Comparison of ENCODE assay signal across 8 mouse cellular contexts in genomic region chr1:86472197-86472952, GRCm38 (mm10). TPM values are rescaled to one million over a fixed set of nuclear protein-coding genes. Genes with fewer than 3 reads are reported as not detected.
DNase-seq lines count a peak whose midpoint lies in the region; ATAC-seq and TF ChIP-seq lines count a peak whose summit lies in the region.

No protein-coding gene starts in this region.

- no peak for TF ChIP-seq POLR2A in ES-Bruce4 (IDR thresholded peaks at IDR 0.05; ENCODE audit: insufficient read depth, low read length)
- peak; percentile 60; the same call in 1 of the 2 replicates for TF ChIP-seq POLR2A in embryonic fibroblast, embryonic 13.5 days (IDR thresholded peaks at IDR 0.05; ENCODE audit: low read depth, low read length)

- no peak for TF ChIP-seq CTCF in ES-Bruce4 (IDR thresholded peaks at IDR 0.05; ENCODE audit: low read depth, low read length)
- no peak for TF ChIP-seq CTCF in embryonic fibroblast, embryonic 13.5 days (IDR thresholded peaks at IDR 0.05; ENCODE audit: borderline replicate concordance, insufficient read depth, low read length)

- no peaks in the 10 kb centered on the region for H3K9me3 ChIP-seq in ES-Bruce4 (replicated peaks; ENCODE audit: control insufficient read depth, insufficient read depth, low read length, poor library complexity, severe bottlenecking)
- 0 out of 2 replicates have a peak, but pooled peaks cover 1% of the 10 kb centered on the region for H3K9me3 ChIP-seq in heart, embryonic 13.5 days
- H3K9me3 ChIP-seq in kidney, embryonic 16.5 days (ENCODE audit: low read length): no peaks in the 10 kb centered on the region

- H3K4me2 ChIP-seq in heart, embryonic 13.5 days: peak overlapping the region; percentile 59
- peak overlapping the region; percentile 48 for H3K4me2 ChIP-seq in kidney, embryonic 16.5 days (replicated peaks; ENCODE audit: low read depth, low read length)

- no peaks in the 10 kb centered on the region for H3K36me3 ChIP-seq in ES-Bruce4 (ENCODE audit: control insufficient read depth, insufficient read depth, low read length, poor library complexity, severe bottlenecking)
- H3K36me3 ChIP-seq in heart, embryonic 13.5 days: no peaks in the 10 kb centered on the region
- no peaks in the 10 kb centered on the region for H3K36me3 ChIP-seq in kidney, embryonic 16.5 days (ENCODE audit: insufficient read depth, low read length)

- peak overlapping the region; percentile 56 for H3K4me3 ChIP-seq in ES-Bruce4 (ENCODE audit: low read depth, low read length)
- H3K4me3 ChIP-seq in embryonic fibroblast, embryonic 13.5 days (ENCODE audit: insufficient read depth, low read length): no peak overlapping the region
- H3K4me3 ChIP-seq in heart, embryonic 13.5 days: peak overlapping the region; percentile 24
- H3K4me3 ChIP-seq in kidney, embryonic 16.5 days (ENCODE audit: low read length): peak overlapping the region; percentile 26

- no peaks in the 10 kb centered on the region for H3K27me3 ChIP-seq in ES-Bruce4 (ENCODE audit: control insufficient read depth, insufficient read depth, low read length, poor library complexity, severe bottlenecking)
- H3K27me3 ChIP-seq in heart, embryonic 13.5 days (replicated peaks): no peaks in the 10 kb centered on the region
- H3K27me3 ChIP-seq in kidney, embryonic 16.5 days (ENCODE audit: insufficient read depth, low read length): no peaks in the 10 kb centered on the region

- H3K4me1 ChIP-seq in ES-Bruce4 (ENCODE audit: control insufficient read depth, insufficient read depth, low read length): peaks cover 4% of the 10 kb centered on the region
- H3K4me1 ChIP-seq in embryonic fibroblast, embryonic 13.5 days (ENCODE audit: control insufficient read depth, insufficient read depth, low read length): peaks cover 2% of the 10 kb centered on the region; the same call in 1 of the 2 replicates
- H3K4me1 ChIP-seq in heart, embryonic 13.5 days: peaks cover 48% of the 10 kb centered on the region
- peaks cover 26% of the 10 kb centered on the region for H3K4me1 ChIP-seq in kidney, embryonic 16.5 days (ENCODE audit: insufficient read depth, low read length)

- H3K9ac ChIP-seq in ES-Bruce4 (ENCODE audit: low read depth, poor library complexity, severe bottlenecking): peak overlapping the region; percentile 83
- H3K9ac ChIP-seq in heart, embryonic 13.5 days: peak overlapping the region; percentile 78
- H3K9ac ChIP-seq in kidney, embryonic 16.5 days (replicated peaks; ENCODE audit: low read length): peak overlapping the region; percentile 61

- WGBS in heart, embryonic 13.5 days: 4% methylated on average over 31 of the region's 31 CpGs
- 6% methylated on average over 30 of the region's 31 CpGs for WGBS in kidney, embryonic 16.5 days

- peak overlapping the region; percentile 96 for H3K27ac ChIP-seq in ES-Bruce4 (ENCODE audit: insufficient read depth, low read length)
- H3K27ac ChIP-seq in embryonic fibroblast, embryonic 13.5 days (ENCODE audit: insufficient read depth, low read length): peak overlapping the region; percentile 89
- H3K27ac ChIP-seq in heart, embryonic 13.5 days (replicated peaks): peak overlapping the region; percentile 99
- peak overlapping the region; percentile 94 for H3K27ac ChIP-seq in kidney, embryonic 16.5 days (ENCODE audit: low read length)

- DNase-seq in adrenal gland, postnatal 36 days: peak; percentile 85 to 87
- peak; percentile 89 for DNase-seq in lung, postnatal 25 days (ENCODE audit: low spot score)
- DNase-seq in right cerebral cortex, adult 2 months (ENCODE audit: low spot score in 2 of 2): peak; percentile 23 to 41

- peak; percentile 47 for ATAC-seq in heart, embryonic 13.5 days (ENCODE audit: extremely low read depth, insufficient number of reproducible peaks, low FRiP score, low TSS enrichment)
- ATAC-seq in kidney, embryonic 16.5 days (ENCODE audit: low FRiP score, low TSS enrichment): peak; percentile 88
- ATAC-seq in CD4-positive, CD25-positive, alpha-beta regulatory T cell, adult 4 months: no peak

- TF ChIP-seq EP300 in ES-Bruce4 (IDR thresholded peaks at IDR 0.05; ENCODE audit: insufficient read depth, low read depth, low read length): peak; percentile 68; the same call in 1 of the 2 replicates

RNA-seq across cellular contexts. Expression of gene Tex44, which starts 46.2 kb away (rescaled TPM):
- not detected in 2 replicates for polyA plus RNA-seq in ES-Bruce4 (2011; ENCODE audit: insufficient read depth, insufficient read length, low read depth, missing spikeins)
- not detected for total RNA-seq in adrenal gland, postnatal 36 days (2021)
- polyA plus RNA-seq in embryonic fibroblast, embryonic 13.5 days (2011; ENCODE audit: insufficient read length, low read depth, missing spikeins): not detected in 2 replicates
- not detected in 2 replicates for polyA plus RNA-seq in heart, embryonic 13.5 days (2015; fragmentation: Nextera tagmentation; extraction: Ambion mirVana)
- polyA plus RNA-seq in kidney, embryonic 16.5 days (2015; fragmentation: Nextera tagmentation; extraction: Ambion mirVana): not detected in 2 replicates
- not detected for polyA plus RNA-seq in CD4-positive, CD25-positive, alpha-beta regulatory T cell, adult 4 months (2017; shearing (Covaris generic))

RNA-seq across cellular contexts. Expression of gene Nmur1, which starts 46.3 kb away (rescaled TPM):
- not detected in 2 replicates for polyA plus RNA-seq in ES-Bruce4 (2011; ENCODE audit: insufficient read depth, insufficient read length, low read depth, missing spikeins)
- not detected for total RNA-seq in adrenal gland, postnatal 36 days (2021)
- polyA plus RNA-seq in embryonic fibroblast, embryonic 13.5 days (2011; ENCODE audit: insufficient read length, low read depth, missing spikeins): not detected in 2 replicates
- not detected in 2 replicates for polyA plus RNA-seq in heart, embryonic 13.5 days (2015; fragmentation: Nextera tagmentation; extraction: Ambion mirVana)
- polyA plus RNA-seq in kidney, embryonic 16.5 days (2015; fragmentation: Nextera tagmentation; extraction: Ambion mirVana): 0.12 TPM in 1 of 2 replicates, not detected in the other
- polyA plus RNA-seq in CD4-positive, CD25-positive, alpha-beta regulatory T cell, adult 4 months (2017; shearing (Covaris generic)): 1 to 10 TPM; 1.5 to 4.0 TPM

RNA-seq across cellular contexts. Expression of gene Ptma, which starts 54.2 kb away (rescaled TPM):
- 3,893 and 3,930 TPM in 2 replicates for polyA plus RNA-seq in ES-Bruce4 (2011; ENCODE audit: insufficient read depth, insufficient read length, low read depth, missing spikeins)
- total RNA-seq in adrenal gland, postnatal 36 days (2021): 100 to 1,000 TPM; 546 to 552 TPM
- polyA plus RNA-seq in embryonic fibroblast, embryonic 13.5 days (2011; ENCODE audit: insufficient read length, low read depth, missing spikeins): 1,524 and 1,625 TPM in 2 replicates
- 929 and 934 TPM in 2 replicates for polyA plus RNA-seq in heart, embryonic 13.5 days (2015; fragmentation: Nextera tagmentation; extraction: Ambion mirVana)
- 2,279 and 2,662 TPM in 2 replicates for polyA plus RNA-seq in kidney, embryonic 16.5 days (2015; fragmentation: Nextera tagmentation; extraction: Ambion mirVana)
- 1,000 to 10,000 TPM; 2,790 to 2,877 TPM for polyA plus RNA-seq in CD4-positive, CD25-positive, alpha-beta regulatory T cell, adult 4 months (2017; shearing (Covaris generic))

Comparison
In these comparisons a context has a peak if more than half of its experiments do, and no peak if none do; other contexts are left out.
1. DNase-seq: peak in every context shown above with its lines; median percentile 89 in lung, postnatal 25 days; 86 in adrenal gland, postnatal 36 days; 32 in right cerebral cortex, adult 2 months.